In the genomic region with DNA sequence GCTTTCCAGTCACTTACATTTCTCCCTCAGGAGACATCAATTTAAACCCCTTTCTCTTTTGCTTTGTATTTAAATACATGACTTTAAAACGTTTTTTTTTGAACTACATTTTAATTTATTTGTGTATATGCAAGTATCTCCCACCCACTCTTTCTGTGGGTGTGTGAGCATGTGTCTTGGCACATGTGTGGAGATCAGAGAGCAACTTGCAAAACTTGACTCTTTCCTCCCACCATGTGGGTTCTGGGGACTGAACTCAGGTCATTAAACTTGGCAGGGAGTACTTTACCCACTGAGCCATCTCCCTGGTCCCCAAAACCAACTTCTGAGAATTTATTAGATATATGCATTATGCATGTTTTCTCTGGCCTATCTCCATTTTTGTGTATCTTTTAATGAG, we compare ENCODE assay signal across 26 mouse cellular contexts.
"Had no signal": no experiment of that assay in that cellular context is flagged by ENCODE, and none has a peak within 500 bp of the region (broad histone marks: within the 10 kb centered on the region; RNA-seq: fewer than 3 reads in every experiment).

No protein-coding gene starts in this region.

- H3K4me3 ChIP-seq: embryonic facial prominence, embryonic 10.5 days; embryonic facial prominence, embryonic 12.5 days; embryonic facial prominence, embryonic 13.5 days; embryonic facial prominence, embryonic 15.5 days; erythroblast, embryonic 14.5 days; forebrain, embryonic 10.5 days; forebrain, embryonic 12.5 days; forebrain, embryonic 13.5 days; forebrain, embryonic 15.5 days; gastrocnemius, adult 2 months had no signal

- H3K9me3 ChIP-seq: embryonic facial prominence, embryonic 10.5 days; embryonic facial prominence, embryonic 12.5 days; embryonic facial prominence, embryonic 13.5 days; embryonic facial prominence, embryonic 15.5 days; forebrain, embryonic 10.5 days; forebrain, embryonic 12.5 days; forebrain, embryonic 13.5 days; forebrain, embryonic 15.5 days had no signal

- DNase-seq: cerebellum, adult 18-20 months; cerebellum, adult 2 months; cerebellum, adult 8-10 months; cerebellum, adult 9-10 months; cerebellum, adult 9-11 months; cerebellum, postnatal 10 days; cerebellum, postnatal 14 days; cerebellum, postnatal 25 days; cerebellum, postnatal 36 days; forebrain, postnatal 0 days; gastrocnemius, adult 2 months; gastrocnemius, postnatal 10 days; gastrocnemius, postnatal 14 days; gastrocnemius, postnatal 25 days; gastrocnemius, postnatal 36 days had no signal

- H3K27ac ChIP-seq: embryonic facial prominence, embryonic 10.5 days; embryonic facial prominence, embryonic 12.5 days; embryonic facial prominence, embryonic 13.5 days; embryonic facial prominence, embryonic 15.5 days; forebrain, embryonic 10.5 days; forebrain, embryonic 12.5 days; forebrain, embryonic 13.5 days; forebrain, embryonic 15.5 days; gastrocnemius, adult 2 months had no signal

- H3K4me2 ChIP-seq: embryonic facial prominence, embryonic 12.5 days; embryonic facial prominence, embryonic 13.5 days; embryonic facial prominence, embryonic 15.5 days; forebrain, embryonic 12.5 days; forebrain, embryonic 13.5 days; forebrain, embryonic 15.5 days had no signal

- ATAC-seq: forebrain, embryonic 13.5 days; forebrain, embryonic 14.5 days; forebrain, embryonic 15.5 days; forebrain, embryonic 16.5 days; forebrain, postnatal 0 days had no signal

- H3K4me1 ChIP-seq: forebrain, embryonic 12.5 days; forebrain, embryonic 13.5 days; forebrain, embryonic 15.5 days had no signal

- H3K9ac ChIP-seq: embryonic facial prominence, embryonic 12.5 days; embryonic facial prominence, embryonic 13.5 days; embryonic facial prominence, embryonic 15.5 days; forebrain, embryonic 12.5 days; forebrain, embryonic 13.5 days; forebrain, embryonic 15.5 days; forebrain, postnatal 0 days had no signal

- H3K36me3 ChIP-seq: embryonic facial prominence, embryonic 10.5 days; embryonic facial prominence, embryonic 12.5 days; embryonic facial prominence, embryonic 13.5 days; embryonic facial prominence, embryonic 15.5 days; forebrain, embryonic 10.5 days; forebrain, embryonic 12.5 days; forebrain, embryonic 15.5 days had no signal

- H3K27me3 ChIP-seq: embryonic facial prominence, embryonic 12.5 days; embryonic facial prominence, embryonic 13.5 days; embryonic facial prominence, embryonic 15.5 days; forebrain, embryonic 12.5 days; forebrain, embryonic 13.5 days; forebrain, embryonic 15.5 days had no signal
